Comparison of ENCODE assay signal across 13 mouse cellular contexts in the genomic region with DNA sequence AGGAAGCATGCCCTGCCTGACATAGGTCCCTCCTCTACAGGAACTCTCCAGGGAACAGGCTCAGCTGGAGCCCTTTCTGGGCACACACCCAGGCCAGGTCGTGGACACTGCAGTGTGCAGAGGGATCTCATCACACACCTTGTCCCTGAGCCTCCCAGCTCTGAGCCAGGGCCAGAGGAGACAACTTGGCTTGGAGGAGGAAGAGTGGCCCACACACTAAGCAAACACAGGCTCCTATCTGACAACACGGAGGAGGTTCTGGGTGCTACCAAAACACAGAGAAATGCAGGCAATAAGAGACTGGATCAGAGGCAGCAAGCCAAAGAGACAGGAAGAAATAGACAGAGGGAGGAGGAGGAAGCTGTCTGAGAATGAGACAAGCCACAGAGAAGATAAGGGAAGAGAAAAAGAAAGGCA. TPM values are rescaled to one million over a fixed set of nuclear protein-coding genes. Genes with fewer than 3 reads are reported as not detected.
A peak's percentile ranks its signal among the peaks of the same experiment; 100 is the strongest.
DNase-seq lines count a peak whose midpoint lies in the region; ATAC-seq and TF ChIP-seq lines count a peak whose summit lies in the region.
"Had no signal": no experiment of that assay in that cellular context is flagged by ENCODE, and none has a peak within 500 bp of the region (broad histone marks: within the 10 kb centered on the region; RNA-seq: fewer than 3 reads in every experiment).

No protein-coding gene starts in this region.

- WGBS in midbrain, embryonic 10.5 days = 59% methylated on average over 2 of the region's 2 CpGs
- 61% methylated on average over 2 of the region's 2 CpGs for WGBS in midbrain, embryonic 11.5 days
- 26% methylated on average over 2 of the region's 2 CpGs for WGBS in heart, embryonic 15.5 days

- no peak overlapping the region for H3K4me2 ChIP-seq in midbrain, embryonic 11.5 days
- H3K4me2 ChIP-seq in heart, embryonic 15.5 days = no peak overlapping the region
- H3K4me2 ChIP-seq: hindbrain, embryonic 15.5 days had no signal

- TF ChIP-seq CTCF in gastrocnemius, adult 2 months (IDR thresholded peaks at IDR 0.05) = no peak

- ATAC-seq in midbrain, embryonic 11.5 days (ENCODE audit: low FRiP score) = no peak
- ATAC-seq in heart, embryonic 15.5 days (replicated peaks; ENCODE audit: insufficient number of reproducible peaks, insufficient read depth, low FRiP score, low read depth) = 0 out of 2 replicates have a peak, but pooled peaks have one; percentile 13
- ATAC-seq: forebrain, postnatal 0 days had no signal

- H3K9me3 ChIP-seq in midbrain, embryonic 10.5 days (replicated peaks) = no peaks in the 10 kb centered on the region
- H3K9me3 ChIP-seq in midbrain, embryonic 11.5 days (ENCODE audit: control insufficient read depth, low read length) = no peaks in the 10 kb centered on the region
- no peaks in the 10 kb centered on the region for H3K9me3 ChIP-seq in heart, embryonic 15.5 days (replicated peaks)
- H3K9me3 ChIP-seq: hindbrain, embryonic 15.5 days had no signal

- H3K27me3 ChIP-seq in midbrain, embryonic 10.5 days (ENCODE audit: low read depth, poor library complexity, severe bottlenecking) = peaks cover 11% of the 10 kb centered on the region; the same call in 1 of the 2 replicates
- no peaks in the 10 kb centered on the region for H3K27me3 ChIP-seq in midbrain, embryonic 11.5 days (ENCODE audit: control insufficient read depth, insufficient read depth, low read length)
- no peaks in the 10 kb centered on the region for H3K27me3 ChIP-seq in heart, embryonic 15.5 days
- H3K27me3 ChIP-seq: hindbrain, embryonic 15.5 days had no signal

- no peaks in the 10 kb centered on the region for H3K36me3 ChIP-seq in midbrain, embryonic 10.5 days
- H3K36me3 ChIP-seq in midbrain, embryonic 11.5 days (ENCODE audit: control insufficient read depth, insufficient read depth, low read length) = no peaks in the 10 kb centered on the region
- H3K36me3 ChIP-seq in heart, embryonic 15.5 days = no peaks in the 10 kb centered on the region
- H3K36me3 ChIP-seq: hindbrain, embryonic 15.5 days had no signal

- DNase-seq in gastrocnemius, adult 2 months = no peak
- no peak for DNase-seq in gastrocnemius, postnatal 14 days
- DNase-seq in midbrain, embryonic 10.5 days (ENCODE audit: low spot score) = no peak
- no peak for DNase-seq in midbrain, embryonic 11.5 days (ENCODE audit: low spot score, missing footprints)
- peak; percentile 46 for DNase-seq in lung, postnatal 36 days
- no peak for DNase-seq in adrenal gland, adult (ENCODE audit: inconsistent age in 2 of 2, low spot score in 1 of 2)
- no peak for DNase-seq in gastrocnemius, adult 8-10 months (ENCODE audit: low spot score in 2 of 2)
- DNase-seq: cerebellum, postnatal 36 days; forebrain, postnatal 0 days had no signal

- peak overlapping the region; percentile 48 for H3K27ac ChIP-seq in gastrocnemius, adult 2 months
- peak overlapping the region; percentile 52; the same call in 1 of the 2 replicates for H3K27ac ChIP-seq in midbrain, embryonic 10.5 days (replicated peaks)
- no peak overlapping the region for H3K27ac ChIP-seq in midbrain, embryonic 11.5 days (ENCODE audit: low read depth, low read length)
- peak overlapping the region; percentile 78 for H3K27ac ChIP-seq in heart, embryonic 15.5 days
- H3K27ac ChIP-seq: hindbrain, embryonic 15.5 days had no signal

- intact Hi-C loops in gastrocnemius, adult 2 months (cut with DNase I) = no loop called here
- intact Hi-C loops in gastrocnemius, postnatal 14 days (cut with DNase I; ENCODE audit: low total_unique reads) = no loop called here

- no peak overlapping the region for H3K9ac ChIP-seq in midbrain, embryonic 11.5 days (ENCODE audit: low read length)
- H3K9ac ChIP-seq in heart, embryonic 15.5 days = peak overlapping the region; percentile 6; the same call in 1 of the 2 replicates
- H3K9ac ChIP-seq: forebrain, postnatal 0 days; hindbrain, embryonic 15.5 days had no signal

- no peak overlapping the region for H3K4me3 ChIP-seq in gastrocnemius, adult 2 months
- H3K4me3 ChIP-seq in midbrain, embryonic 10.5 days = no peak overlapping the region
- H3K4me3 ChIP-seq in midbrain, embryonic 11.5 days (ENCODE audit: low read depth, low read length) = no peak overlapping the region
- no peak overlapping the region for H3K4me3 ChIP-seq in heart, embryonic 15.5 days
- H3K4me3 ChIP-seq: hindbrain, embryonic 15.5 days; myocyte had no signal

- peaks cover 41% of the 10 kb centered on the region for H3K4me1 ChIP-seq in midbrain, embryonic 10.5 days
- peaks cover 3% of the 10 kb centered on the region; the same call in 1 of the 2 replicates for H3K4me1 ChIP-seq in midbrain, embryonic 11.5 days (ENCODE audit: control insufficient read depth, insufficient read depth, low read length)
- peaks cover 45% of the 10 kb centered on the region for H3K4me1 ChIP-seq in heart, embryonic 15.5 days (replicated peaks)

RNA-seq across cellular contexts. Expression of a gene that starts 42.7 kb away (rescaled TPM):
- 100 to 1,000 TPM; 294 to 305 TPM for total RNA-seq in gastrocnemius, adult 2 months (2021)
- 100 to 1,000 TPM; 176 to 217 TPM for total RNA-seq in gastrocnemius, postnatal 14 days (2021)
- polyA plus RNA-seq in midbrain, embryonic 10.5 days (2016; fragmentation: Nextera tagmentation; extraction: Ambion mirVana) = 10.3 and 13.4 TPM in 2 replicates
- 6.9 and 9.3 TPM in 2 replicates for polyA plus RNA-seq in midbrain, embryonic 11.5 days (2014; fragmentation: Nextera tagmentation; extraction: Ambion mirVana)
- polyA plus RNA-seq in heart, embryonic 15.5 days (2015; fragmentation: Nextera tagmentation; extraction: Ambion mirVana) = 121 and 140 TPM in 2 replicates
- 100 to 1,000 TPM; 217 to 331 (median 279) TPM for total RNA-seq in gastrocnemius, adult 8-10 months (2022)

RNA-seq across cellular contexts. Expression of a gene that starts 43.8 kb away (rescaled TPM):
- total RNA-seq in gastrocnemius, adult 2 months (2021) = under 1 TPM in 1 of 2 experiments, not detected in 1; 0.08 TPM
- total RNA-seq in gastrocnemius, postnatal 14 days (2021) = under 1 TPM in 1 of 2 experiments, not detected in 1; 0.09 TPM
- polyA plus RNA-seq in midbrain, embryonic 10.5 days (2016; fragmentation: Nextera tagmentation; extraction: Ambion mirVana) = 0.29 and 0.51 TPM in 2 replicates
- polyA plus RNA-seq in midbrain, embryonic 11.5 days (2014; fragmentation: Nextera tagmentation; extraction: Ambion mirVana) = 0.22 and 0.25 TPM in 2 replicates
- polyA plus RNA-seq in heart, embryonic 15.5 days (2015; fragmentation: Nextera tagmentation; extraction: Ambion mirVana) = 0.43 and 0.49 TPM in 2 replicates
- not detected for total RNA-seq in gastrocnemius, adult 8-10 months (2022)
- total RNA-seq: forebrain, postnatal 0 days; left cerebral cortex, postnatal 36 days had no signal
- polyA plus RNA-seq: myocyte had no signal
